In genomic region chr17:6914066-6914465, GRCm38 (mm10) we compare ENCODE assay signal across 4 mouse cellular contexts. TPM values are rescaled to one million over a fixed set of nuclear protein-coding genes. Genes with fewer than 3 reads are reported as not detected.
DNase-seq lines count a peak whose midpoint lies in the region; ATAC-seq and TF ChIP-seq lines count a peak whose summit lies in the region.
"Not testable (repeated sequence)": the region's sequence is repeated elsewhere in the genome, so short reads cannot be mapped to it uniquely, and the experiment has no call there.

No protein-coding gene starts in this region.

- ATAC-seq in heart, embryonic 16.5 days (replicated peaks; ENCODE audit: extremely low read depth, insufficient read depth, low FRiP score) = peak; percentile 82
- peak; percentile 59 for ATAC-seq in intestine, embryonic 15.5 days
- peak; percentile 94 for ATAC-seq in intestine, postnatal 0 days

- H3K4me1 ChIP-seq in heart, embryonic 16.5 days (ENCODE audit: control insufficient read depth, insufficient read depth, low read length); intestine, embryonic 15.5 days (replicated peaks); intestine, postnatal 0 days (replicated peaks; ENCODE audit: control insufficient read depth, insufficient read depth, low read length): not testable (repeated sequence)

- not testable (repeated sequence) for H3K4me2 ChIP-seq in heart, embryonic 16.5 days (ENCODE audit: low read depth, low read length); intestine, embryonic 15.5 days (replicated peaks); intestine, postnatal 0 days (replicated peaks; ENCODE audit: low read depth)

- not testable (repeated sequence) for H3K27ac ChIP-seq in heart, embryonic 16.5 days (ENCODE audit: low read length); intestine, embryonic 15.5 days; intestine, postnatal 0 days (ENCODE audit: low read depth, low read length)

- not testable (repeated sequence) for TF ChIP-seq CTCF in intestine, postnatal 0 days (IDR thresholded peaks at IDR 0.05; ENCODE audit: low read depth)

- H3K9ac ChIP-seq in heart, embryonic 16.5 days (ENCODE audit: low read length); intestine, embryonic 15.5 days; intestine, postnatal 0 days (ENCODE audit: low read depth, low read length): not testable (repeated sequence)

- 40% methylated on average over 1 of the region's 6 CpGs for WGBS in heart, embryonic 16.5 days
- WGBS in intestine, embryonic 15.5 days = 67% methylated on average over 2 of the region's 6 CpGs
- WGBS in intestine, postnatal 0 days = 14% methylated on average over 1 of the region's 6 CpGs

- H3K36me3 ChIP-seq in heart, embryonic 16.5 days (ENCODE audit: control insufficient read depth, insufficient read depth); intestine, embryonic 15.5 days; intestine, postnatal 0 days (ENCODE audit: control insufficient read depth, insufficient read depth): not testable (repeated sequence)

- H3K27me3 ChIP-seq in heart, embryonic 16.5 days (ENCODE audit: control insufficient read depth, insufficient read depth, low read length); intestine, embryonic 15.5 days (replicated peaks); intestine, postnatal 0 days (replicated peaks; ENCODE audit: control insufficient read depth, insufficient read depth, low read length): not testable (repeated sequence)

- H3K4me3 ChIP-seq in heart, embryonic 16.5 days (ENCODE audit: low read length); intestine, embryonic 15.5 days (replicated peaks); intestine, postnatal 0 days (ENCODE audit: low read depth, low read length): not testable (repeated sequence)

- peak; percentile 0 for DNase-seq in heart, adult 11 months

- H3K9me3 ChIP-seq in heart, embryonic 16.5 days (replicated peaks; ENCODE audit: control insufficient read depth, low read length); intestine, embryonic 15.5 days; intestine, postnatal 0 days (ENCODE audit: control insufficient read depth): not testable (repeated sequence)

RNA-seq across cellular contexts. Expression of gene Rsph3b, which starts 34.4 kb away (rescaled TPM):
- 78.1 and 96.3 TPM in 2 replicates for polyA plus RNA-seq in heart, embryonic 16.5 days (2015; fragmentation: Nextera tagmentation; extraction: Ambion mirVana)
- 38.9 and 42.0 TPM in 2 replicates for polyA plus RNA-seq in intestine, embryonic 15.5 days (2015; fragmentation: Nextera tagmentation; extraction: Ambion mirVana)
- polyA plus RNA-seq in intestine, postnatal 0 days (2015; fragmentation: Nextera tagmentation; extraction: Ambion mirVana) = 35.6 and 35.7 TPM in 2 replicates

RNA-seq across cellular contexts. Expression of gene Tagap1, which starts 46.9 kb away (rescaled TPM):
- polyA plus RNA-seq in heart, embryonic 16.5 days (2015; fragmentation: Nextera tagmentation; extraction: Ambion mirVana) = 31.1 and 31.4 TPM in 2 replicates
- polyA plus RNA-seq in intestine, embryonic 15.5 days (2015; fragmentation: Nextera tagmentation; extraction: Ambion mirVana) = 45.7 and 46.3 TPM in 2 replicates
- 12.4 and 12.6 TPM in 2 replicates for polyA plus RNA-seq in intestine, postnatal 0 days (2015; fragmentation: Nextera tagmentation; extraction: Ambion mirVana)

RNA-seq across cellular contexts. Expression of gene Rnaset2b, which starts 56.4 kb away (rescaled TPM):
- 271 and 281 TPM in 2 replicates for polyA plus RNA-seq in heart, embryonic 16.5 days (2015; fragmentation: Nextera tagmentation; extraction: Ambion mirVana)
- 245 and 268 TPM in 2 replicates for polyA plus RNA-seq in intestine, embryonic 15.5 days (2015; fragmentation: Nextera tagmentation; extraction: Ambion mirVana)
- 315 and 316 TPM in 2 replicates for polyA plus RNA-seq in intestine, postnatal 0 days (2015; fragmentation: Nextera tagmentation; extraction: Ambion mirVana)
